Mouse (Mus musculus) liver, embryonic 14.5 days (tissue): Measurements from ENCODE around the gene Acta1.

Source experiments
- CTCF ChIP-seq: IDR thresholded peaks from 2 replicates; pipeline ENCODE4 v1.5.1; 2016; ENCODE audit warnings: antibody characterized with exemption, low read depth, control low read depth
- EP300 ChIP-seq: IDR thresholded peaks from 2 replicates; pipeline ENCODE4 v1.6.1; 2016; ENCODE audit warnings: antibody characterized with exemption, low read depth

- TF ChIP-seq CTCF (no peak), EP300 (no peak)
Observed at GRCm38 (mm10) chr8:123880271-123880670, 14.3 kb downstream of the Acta1 start.
